Mouse (Mus musculus) cerebellum, adult 2 months (tissue): ENCODE measurements around the gene Pnkp. TPM values are rescaled to one million over a fixed set of nuclear protein-coding genes. Genes with fewer than 3 reads are reported as not detected.

Experiments
- DNase-seq, 2 experiments: peaks; one replicate each; pipeline ENCODE4 v3.0.0; 2021
- H3K27ac ChIP-seq: fragments of 200-500 bp; 2 replicates; pipeline ENCODE4 v1.5.1; 2012; ENCODE audit warnings: low read length, control low read depth, inconsistent platforms; ENCODE audit not compliant: insufficient read depth
- H3K27me3 ChIP-seq: fragments of 200-500 bp; 2 replicates; pipeline ENCODE4 v1.6.1; 2012; ENCODE audit warnings: inconsistent platforms, mild to moderate bottlenecking, low read length, moderate library complexity; ENCODE audit not compliant: control insufficient read depth, insufficient read depth
- H3K4me1 ChIP-seq: fragments of 200-500 bp; 2 replicates; pipeline ENCODE4 v1.6.1; 2011; ENCODE audit warnings: low read length; ENCODE audit not compliant: control insufficient read depth, insufficient read depth
- H3K4me3 ChIP-seq: fragments of 200-500 bp; replicated peaks from 2 replicates; pipeline ENCODE3; 2011; ENCODE audit warnings: mild to moderate bottlenecking, low read depth, low read length, control low read depth; ENCODE audit not compliant: insufficient read depth
- CTCF ChIP-seq: fragments of 200-500 bp; IDR thresholded peaks from 2 replicates; pipeline ENCODE4 v1.5.1; 2011; ENCODE audit warnings: low read depth, mild to moderate bottlenecking, control low read depth, low read length, moderate library complexity, borderline replicate concordance; ENCODE audit not compliant: insufficient read depth
- POLR2A ChIP-seq: fragments of 200-500 bp; IDR thresholded peaks from 2 replicates; pipeline ENCODE4 v1.6.1; 2011; ENCODE audit warnings: low read length, control low read depth, borderline replicate concordance; ENCODE audit not compliant: insufficient read depth
- WGBS: fragments of 180-500 bp; shearing (Covaris S2); methylation state at CpG from one replicate; pipeline ENCODE4 v1.1.7; 2018; 5-methylcytosine and 5-hydroxymethylcytosine counted together
- polyA plus RNA-seq: library from polyadenylated mRNA; depleted of rRNA; stranded (reverse); fragments of >200 nt; gene quantifications from 2 replicates; pipeline ENCODE4 v1.2.3, GENCODE M21; 2012; rRNA removed

Gene Pnkp
- polyA plus RNA-seq = 38.3 and 46.7 TPM in 2 replicates

- WGBS = under 1% methylated on average over 32 of the region's 32 CpGs
- peak; percentile 86 to 88 for DNase-seq
Observed at GRCm38 (mm10) chr7:44857042-44857552, at the start of gene Pnkp. Pnkp (plus strand) TSS chr7:44857139.

DNA sequence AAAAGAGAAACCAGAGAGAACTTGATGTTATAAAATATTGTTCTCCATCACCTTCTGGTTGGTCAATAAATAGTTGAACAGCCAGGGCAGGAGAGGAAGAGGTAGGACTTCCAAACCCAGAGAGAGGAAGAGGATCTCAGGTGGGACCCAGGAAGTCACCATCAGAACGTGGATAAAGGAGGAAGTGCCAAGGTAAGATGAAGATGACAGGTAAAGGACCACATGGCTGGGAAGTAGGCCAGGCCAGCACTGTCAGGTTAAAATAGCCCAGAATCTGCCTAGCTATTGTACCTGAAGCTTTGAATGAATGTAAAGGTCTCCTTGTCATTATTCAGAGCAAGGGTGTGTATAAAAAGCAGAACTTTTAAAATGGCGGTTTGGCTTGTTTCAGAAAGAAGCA is 48.0 kb upstream of the Pnkp start:
- Histone ChIP-seq H3K4me1 (no peaks in the 10 kb centered on the region), H3K4me3 (no peak overlapping the region), H3K27me3 (no peaks in the 10 kb centered on the region), H3K27ac (no peak overlapping the region)
- TF ChIP-seq POLR2A = no peak
- no peak for TF ChIP-seq CTCF
- no peak for DNase-seq
- WGBS = 84% methylated on average over 2 of the region's 2 CpGs

More at GRCm38 (mm10) chr7:44857042-44857552, at the start of gene Pnkp:
- Histone ChIP-seq H3K4me3 (peak within 1 kb of the TSS; percentile 59), H3K27ac (peak within 1 kb of the TSS; percentile 59), H3K27me3 (no peaks in the 10 kb centered on the region), H3K4me1 (peaks cover 14% of the 10 kb centered on the region)
- TF ChIP-seq POLR2A = peak; percentile 85; the same call in 1 of the 2 replicates
- TF ChIP-seq CTCF = no peak

DNA sequence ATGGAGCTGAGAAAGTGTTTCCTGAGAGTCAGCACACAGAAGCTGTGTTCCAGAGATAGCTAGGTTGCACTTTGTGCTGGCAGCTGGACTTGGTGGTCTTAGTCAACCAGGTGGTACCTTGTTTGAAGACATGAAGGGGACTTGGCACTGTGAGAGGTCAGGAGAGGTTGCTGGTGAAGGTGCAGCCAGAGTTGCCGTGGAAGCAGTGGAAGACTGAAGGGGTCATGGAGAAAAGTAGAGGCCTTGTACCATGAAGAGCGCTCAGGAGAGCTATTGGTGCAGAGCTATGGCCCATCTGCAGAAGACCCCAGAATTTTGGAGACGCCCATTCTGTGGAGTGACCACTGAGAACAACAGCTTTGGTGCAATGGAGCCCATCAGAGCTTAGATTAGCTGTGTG is 47.5 kb upstream of the Pnkp start:
- H3K27me3 ChIP-seq = no peaks in the 10 kb centered on the region
- no peak overlapping the region for H3K4me3 ChIP-seq
- DNase-seq = peak in 1 of 2 experiments; percentile 5
- TF ChIP-seq POLR2A (no peak), CTCF (no peak)
- WGBS = 85% methylated on average over 3 of the region's 3 CpGs
- no peak overlapping the region for H3K27ac ChIP-seq
- H3K4me1 ChIP-seq = no peaks in the 10 kb centered on the region

DNA sequence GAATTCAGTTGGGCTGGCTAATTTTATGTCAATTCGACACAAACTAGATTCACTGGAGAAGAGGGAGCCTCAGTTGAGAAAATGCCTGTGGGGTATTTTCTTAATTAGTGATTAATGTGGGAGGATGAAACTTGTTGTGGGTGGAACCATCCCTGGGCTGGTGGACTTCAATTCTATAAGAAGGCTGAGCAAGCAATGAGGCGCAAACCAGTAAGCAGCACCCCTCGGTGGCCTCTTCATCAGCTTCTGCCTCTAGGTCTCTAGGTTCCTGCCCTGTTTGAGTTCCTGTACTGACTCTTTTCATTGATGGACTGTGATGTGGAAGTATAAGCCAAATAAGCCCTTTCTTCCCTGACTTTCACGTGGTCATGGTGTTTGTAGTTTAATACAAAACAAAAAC is 46.6 kb upstream of the Pnkp start:
- WGBS = 81% methylated on average over 4 of the region's 4 CpGs
- no peaks in the 10 kb centered on the region for H3K4me1 ChIP-seq
- TF ChIP-seq CTCF (no peak), POLR2A (no peak)

GRCm38 (mm10) chr7:44810819-44811557 is 46.0 kb upstream of the Pnkp start:
- Histone ChIP-seq H3K4me3 (no peak overlapping the region), H3K27me3 (no peaks in the 10 kb centered on the region), H3K4me1 (no peaks in the 10 kb centered on the region), H3K27ac (no peak overlapping the region)
- peak in 1 of 2 experiments; percentile 4 for DNase-seq
- 82% methylated on average over 7 of the region's 7 CpGs for WGBS
- TF ChIP-seq POLR2A (no peak), CTCF (no peak)

More for the DNA sequence above, 46.6 kb upstream of the Pnkp start:
- DNase-seq = peak in 1 of 2 experiments; percentile 1
- no peak overlapping the region for H3K4me3 ChIP-seq
- no peaks in the 10 kb centered on the region for H3K27me3 ChIP-seq
- H3K27ac ChIP-seq = no peak overlapping the region

GRCm38 (mm10) chr7:44812651-44813325 is 44.2 kb upstream of the Pnkp start:
- no peak for TF ChIP-seq POLR2A
- no peak overlapping the region for H3K4me3 ChIP-seq
- WGBS = 90% methylated on average over 20 of the region's 20 CpGs
- H3K27ac ChIP-seq = no peak overlapping the region
- H3K27me3 ChIP-seq = no peaks in the 10 kb centered on the region
- DNase-seq = peak in 1 of 2 experiments; percentile 10
- peaks cover 3% of the 10 kb centered on the region; the same call in 1 of the 2 replicates for H3K4me1 ChIP-seq

DNA sequence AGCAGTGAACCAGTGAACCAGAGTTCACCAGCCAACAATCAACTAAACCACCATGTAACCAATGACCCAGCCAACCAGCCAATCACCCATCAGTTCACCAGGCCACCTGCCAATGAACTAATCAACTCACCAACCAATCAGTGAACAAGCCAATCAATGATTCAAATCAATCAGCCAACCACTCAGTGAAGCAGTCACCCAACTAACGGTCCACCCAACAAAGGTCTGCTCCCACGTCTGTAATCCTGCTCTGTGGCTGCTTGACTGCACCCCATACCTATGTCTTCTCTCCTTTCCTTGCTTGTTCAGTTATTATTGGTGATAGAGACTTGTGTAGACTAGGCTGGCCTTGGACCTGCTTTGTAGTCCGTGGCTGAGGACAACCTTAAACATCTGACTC is 43.0 kb upstream of the Pnkp start:
- DNase-seq = no peak
- TF ChIP-seq POLR2A (no peak), CTCF (no peak)
- H3K4me3 ChIP-seq = no peak overlapping the region
- H3K27me3 ChIP-seq = no peaks in the 10 kb centered on the region
- H3K4me1 ChIP-seq = peaks cover 8% of the 10 kb centered on the region
- no peak overlapping the region for H3K27ac ChIP-seq
- 93% methylated on average over 3 of the region's 3 CpGs for WGBS
